Mouse (Mus musculus) thymus, postnatal 0 days (tissue): ENCODE measurements around the gene Hist1h1d. TPM values are rescaled to one million over a fixed set of nuclear protein-coding genes. Genes with fewer than 3 reads are reported as not detected.

Experiments
- DNase-seq: peaks from one replicate; pipeline ENCODE4 v3.0.0-alpha.2; 2015; ENCODE audit warnings: low spot score
- polyA plus RNA-seq: library from polyadenylated mRNA; unstranded; fragments of >200 nt; fragmentation: Nextera tagmentation; extraction: Ambion mirVana; gene quantifications from 2 replicates; pipeline ENCODE4 v1.2.1, GENCODE M21; 2015

Hist1h1d gene
- polyA plus RNA-seq = 1.1 and 1.3 TPM in 2 replicates

DNA sequence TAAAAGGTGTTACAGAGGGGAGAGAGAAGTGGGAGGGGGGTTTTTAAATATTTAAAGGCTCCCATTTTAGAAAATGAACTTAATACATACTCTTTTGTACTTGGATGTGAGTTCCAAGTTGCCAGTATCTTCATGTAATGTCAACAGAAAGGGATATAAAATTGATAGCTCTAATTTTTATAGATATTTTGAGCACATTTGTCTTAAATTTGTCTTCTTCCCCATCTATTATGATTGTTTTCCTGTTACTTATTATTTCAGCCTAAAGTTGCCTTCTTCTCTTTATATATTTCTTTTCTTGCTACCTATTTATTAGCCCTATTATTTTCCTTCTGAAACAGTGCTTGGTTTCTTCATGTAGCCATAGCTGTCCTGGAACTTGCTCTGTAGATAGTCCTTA, at the start of gene Hist1h1d:
Hist1h1d (plus strand) TSS at position 301 of the 400 bp plus-strand sequence.
- DNase-seq = no peak

DNA sequence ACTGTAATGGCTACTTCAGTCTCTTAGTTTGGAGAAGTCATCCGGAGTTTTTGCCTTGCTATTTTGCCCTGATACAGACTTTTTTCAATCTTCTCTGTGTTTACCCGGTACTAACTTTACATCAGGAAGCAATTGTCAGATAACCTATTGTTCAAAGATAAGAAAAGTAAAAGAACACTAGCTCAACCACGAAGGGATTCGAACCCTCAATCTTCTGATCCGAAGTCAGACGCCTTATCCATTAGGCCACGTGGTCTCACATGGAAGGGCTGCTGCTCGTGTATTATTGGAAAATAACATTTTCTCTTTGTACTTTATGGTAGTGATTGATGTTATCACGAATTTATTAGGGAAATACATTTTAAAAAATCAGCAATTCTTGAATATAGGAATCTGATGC, 49.3 kb upstream of the Hist1h1d start:
- DNase-seq = peak; percentile 82

DNA sequence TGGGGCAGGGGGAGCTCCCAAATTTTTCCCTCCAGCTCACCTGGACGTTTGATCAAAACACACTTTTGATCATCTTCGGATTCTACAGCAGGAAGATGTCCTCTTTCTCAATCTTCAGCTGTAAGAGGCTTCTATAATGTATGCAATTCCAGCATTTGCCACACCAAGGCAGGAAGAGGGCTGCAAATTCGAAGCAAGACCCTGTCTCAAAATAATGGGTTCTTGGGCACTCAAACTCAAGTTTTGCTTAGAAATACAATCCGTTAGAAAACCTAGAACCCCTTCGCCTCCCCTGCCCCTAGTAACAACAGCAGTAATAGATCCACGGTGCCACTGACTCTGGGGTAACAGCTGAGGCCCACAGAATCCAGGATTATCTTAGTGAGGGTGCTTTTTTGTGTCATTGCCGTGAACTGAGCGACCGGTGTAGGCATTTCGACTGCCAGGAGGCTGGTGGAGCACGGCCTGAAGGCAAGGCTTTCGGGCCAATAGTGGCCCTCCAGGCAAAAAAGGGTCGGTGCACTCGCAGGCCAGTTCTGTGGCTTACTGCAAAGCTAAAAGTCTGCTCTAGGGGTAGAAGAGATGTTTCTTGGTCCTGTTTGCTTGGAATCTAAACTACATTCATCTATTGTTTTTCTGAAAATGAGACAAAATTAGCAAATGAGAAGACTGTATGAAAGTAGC, 47.3 kb upstream of the Hist1h1d start:
- peak; percentile 43 for DNase-seq

DNA sequence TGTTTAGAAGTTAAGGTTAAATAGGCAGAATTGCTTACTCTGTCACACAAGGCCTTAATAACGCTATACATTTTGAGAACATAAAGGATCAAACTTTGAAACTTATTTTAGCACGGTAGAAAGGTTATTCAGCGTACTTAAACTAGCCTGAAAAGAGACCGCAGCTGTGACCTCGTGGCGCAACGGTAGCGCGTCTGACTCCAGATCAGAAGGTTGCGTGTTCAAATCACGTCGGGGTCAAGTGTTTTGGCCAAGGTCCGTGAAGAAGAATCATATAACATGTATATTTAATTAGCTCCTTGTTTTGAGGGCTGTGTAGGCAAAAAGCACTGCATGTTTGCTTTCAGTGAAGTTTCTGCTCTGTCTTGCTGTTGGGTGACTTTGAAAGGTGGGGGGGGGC, 46.7 kb upstream of the Hist1h1d start:
- DNase-seq = peak; percentile 85

DNA sequence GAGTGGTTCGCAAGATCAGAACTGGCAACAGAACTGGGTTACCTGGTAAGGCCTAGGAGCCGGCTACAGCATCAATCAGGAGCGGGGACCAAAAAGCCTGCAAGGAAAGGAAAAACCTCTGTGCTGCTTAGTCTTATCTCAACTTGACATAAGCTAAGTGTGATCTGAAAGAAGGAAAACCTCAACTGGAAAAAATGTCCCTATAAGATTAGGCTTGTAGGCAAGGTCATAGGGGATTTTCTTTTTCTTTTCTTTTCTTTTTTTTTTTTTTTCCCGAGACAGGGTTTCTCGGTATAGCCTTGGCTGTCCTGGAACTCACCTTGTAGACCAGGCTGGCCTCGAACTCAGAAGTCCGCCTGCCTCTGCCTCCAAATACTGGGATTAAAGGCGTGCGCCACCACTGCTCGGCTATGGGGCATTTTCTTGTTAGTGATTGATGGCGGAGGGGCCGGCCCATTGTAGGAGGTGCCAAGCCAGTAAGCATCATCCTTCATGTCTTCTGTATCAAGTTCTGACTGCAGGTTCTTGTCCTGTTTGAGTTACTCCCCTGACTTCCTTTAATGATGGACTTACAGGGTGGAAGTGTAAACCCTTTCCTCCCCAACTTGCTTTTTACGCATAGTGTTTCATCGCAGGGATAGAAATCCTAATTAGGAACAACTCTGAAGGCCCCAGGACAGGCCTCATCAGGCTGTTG, 46.1 kb upstream of the Hist1h1d start:
- no peak for DNase-seq

DNA sequence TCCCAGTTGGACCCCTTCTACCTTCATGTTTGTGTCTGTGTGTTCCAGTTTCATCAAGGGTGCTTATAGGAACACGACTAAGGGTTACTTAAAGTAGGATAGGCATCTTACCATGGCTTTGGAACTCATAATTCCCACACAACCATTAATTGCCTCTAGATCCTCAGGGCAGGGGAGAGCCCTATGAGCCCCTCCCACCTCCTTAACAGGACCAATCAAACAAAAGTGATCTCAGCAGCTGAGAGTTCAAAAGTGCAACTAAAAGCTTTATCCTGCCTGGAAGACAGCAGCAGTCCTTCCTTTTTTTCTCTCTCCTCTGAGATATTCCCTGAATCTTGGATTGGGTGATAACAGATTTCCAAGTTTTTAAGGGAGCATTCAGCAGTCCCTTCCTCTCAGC, 42.9 kb upstream of the Hist1h1d start:
- DNase-seq = no peak

DNA sequence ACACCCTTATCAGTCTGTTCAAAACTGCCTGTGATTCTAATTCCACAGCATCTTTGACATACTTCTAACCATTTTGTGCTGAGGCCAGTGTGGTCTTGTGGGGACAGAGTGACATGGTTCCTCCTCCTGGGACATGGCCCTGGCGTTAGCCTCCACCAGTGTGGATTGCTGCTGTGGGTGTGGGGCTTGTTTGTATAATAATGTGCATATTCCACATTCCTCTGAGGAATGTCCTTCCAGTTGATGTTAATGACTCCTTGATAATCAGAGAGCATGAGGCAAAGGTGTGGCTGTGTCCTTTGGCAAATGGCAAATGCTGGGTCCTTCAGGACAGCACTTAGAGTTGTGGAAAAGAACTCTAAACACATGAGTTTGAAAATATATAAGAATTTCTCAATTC, 39.5 kb upstream of the Hist1h1d start:
- no peak for DNase-seq

DNA sequence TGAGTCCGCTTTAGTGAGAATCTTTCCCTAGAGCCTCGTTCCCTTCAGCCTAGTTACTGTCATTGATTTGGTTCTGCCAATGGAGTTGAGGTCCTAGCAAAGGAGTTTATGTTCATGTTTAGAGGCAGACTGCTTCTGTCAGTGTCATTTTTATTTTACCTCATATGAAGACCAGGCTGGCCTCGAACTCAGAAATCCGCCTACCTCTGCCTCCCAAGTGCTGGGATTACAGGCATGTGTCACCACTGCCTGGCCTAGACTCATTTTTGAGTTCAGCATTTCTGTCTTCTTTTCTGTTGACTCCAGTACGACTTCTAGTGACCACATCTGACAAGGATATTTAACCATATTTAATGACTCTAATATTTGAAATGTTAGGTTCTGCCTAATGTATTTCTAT, 37.8 kb upstream of the Hist1h1d start:
- no peak for DNase-seq

DNA sequence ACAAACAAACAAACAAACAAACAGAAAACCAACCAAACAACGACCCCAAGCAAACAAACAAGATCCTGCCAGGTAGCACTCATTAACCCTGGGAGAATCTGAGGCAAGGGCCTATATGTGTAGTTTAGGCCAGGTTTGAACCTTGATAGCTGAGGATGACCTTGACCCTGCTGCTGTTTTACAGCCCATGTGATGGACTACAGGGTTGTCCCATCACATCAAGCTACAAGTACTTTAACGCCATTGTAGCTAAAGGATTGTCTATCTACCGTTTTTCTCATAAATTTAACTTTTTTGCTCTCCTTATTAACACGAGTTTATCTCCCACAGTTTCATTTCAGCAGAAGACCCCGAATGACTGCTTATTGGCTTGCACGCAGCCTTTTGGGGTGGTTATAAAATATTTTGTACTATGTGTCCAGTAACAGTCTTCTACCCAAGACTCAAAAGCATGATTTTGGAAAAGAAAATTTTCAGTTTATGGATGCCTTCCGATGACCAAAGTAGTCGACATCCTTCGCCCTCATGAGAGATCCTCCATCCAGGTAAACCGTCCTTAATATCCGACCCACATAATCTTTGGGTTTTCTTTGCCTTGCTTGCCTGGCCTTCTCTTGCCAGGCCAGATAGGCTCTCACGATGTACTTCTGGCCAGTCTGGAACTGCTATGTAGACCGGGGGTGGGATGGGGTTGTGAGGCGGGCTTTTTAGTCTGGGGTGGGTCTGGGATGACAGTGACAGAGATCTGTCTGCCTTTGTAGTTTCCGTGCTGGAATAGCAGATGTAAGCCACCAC, 37.0 kb upstream of the Hist1h1d start:
- peak; percentile 3 for DNase-seq

DNA sequence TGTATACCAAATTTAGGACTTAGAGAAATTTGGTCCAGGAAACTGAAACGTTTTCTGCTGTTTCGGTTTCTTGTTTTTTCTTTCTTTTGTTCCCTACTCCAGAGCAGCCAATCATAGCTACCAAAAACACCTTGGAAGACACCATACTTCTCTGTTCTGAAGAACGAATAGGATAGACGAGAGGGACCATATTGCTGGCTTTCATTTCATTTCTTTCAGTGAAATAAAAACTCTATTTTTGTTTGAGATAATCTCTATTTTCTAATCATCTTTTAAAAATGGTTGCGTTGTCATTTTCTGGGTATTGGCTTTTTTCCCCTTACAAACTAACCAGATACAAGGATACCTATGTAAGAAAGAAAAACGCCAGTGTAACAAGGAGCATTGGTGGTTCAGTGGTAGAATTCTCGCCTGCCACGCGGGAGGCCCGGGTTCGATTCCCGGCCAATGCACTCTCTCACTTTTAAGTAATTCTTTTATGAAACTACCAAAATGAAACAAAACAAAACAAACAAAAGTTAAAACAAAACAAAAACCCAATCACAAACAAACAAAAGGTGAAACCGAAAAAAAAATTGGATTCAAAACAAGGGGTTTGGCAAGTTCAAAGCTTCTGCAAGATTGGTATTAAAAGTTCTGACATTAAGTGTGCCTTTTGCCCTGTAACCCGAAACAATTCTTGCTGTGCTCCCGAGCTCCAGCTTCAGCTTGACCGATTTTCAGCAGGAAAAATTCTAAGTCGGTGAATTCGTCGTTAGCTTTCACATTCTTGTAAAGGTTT, 36.0 kb upstream of the Hist1h1d start:
- peak; percentile 90 for DNase-seq

DNA sequence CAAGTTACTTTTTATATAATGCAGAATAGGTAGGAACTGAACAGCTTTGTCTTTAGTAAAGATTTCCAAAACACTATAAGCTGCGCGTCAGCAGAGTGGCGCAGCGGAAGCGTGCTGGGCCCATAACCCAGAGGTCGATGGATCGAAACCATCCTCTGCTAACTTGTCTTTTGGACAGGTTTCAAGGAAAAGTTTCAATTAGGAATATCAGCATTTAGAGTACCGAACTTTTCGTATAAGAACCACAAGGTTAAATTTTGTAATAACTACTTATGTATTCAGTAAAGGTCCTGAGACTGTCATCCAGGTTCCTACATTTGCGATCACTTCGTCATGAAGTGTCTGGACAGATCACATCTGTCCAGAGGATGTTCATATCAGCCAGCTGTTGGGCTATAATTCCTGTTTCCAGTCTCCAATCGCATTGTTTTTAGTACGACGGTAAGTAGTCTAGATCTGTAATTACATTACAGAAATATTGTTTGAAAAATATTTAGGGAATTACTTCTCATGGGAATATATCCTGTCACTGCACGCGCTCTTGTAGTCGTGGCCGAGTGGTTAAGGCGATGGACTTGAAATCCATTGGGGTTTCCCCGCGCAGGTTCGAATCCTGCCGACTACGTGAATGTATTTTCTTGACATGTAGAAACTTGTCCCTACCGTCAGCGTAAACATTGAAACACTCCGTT, 35.3 kb upstream of the Hist1h1d start:
- peak; percentile 91 for DNase-seq

DNA sequence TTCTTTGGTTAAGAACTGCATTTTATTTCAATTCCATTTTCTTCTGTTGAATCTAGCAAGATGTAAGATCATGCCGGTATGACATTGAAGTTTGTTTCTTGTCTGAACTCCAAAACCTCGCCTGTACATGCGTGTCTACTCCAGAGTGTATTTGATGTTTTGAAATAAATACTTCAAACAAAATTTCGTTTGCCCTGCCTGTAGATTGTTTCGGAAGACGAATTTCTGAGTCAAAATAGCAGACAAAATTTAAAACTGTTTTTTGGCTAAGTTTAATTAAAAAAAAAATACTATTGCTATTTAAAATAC, 34.8 kb upstream of the Hist1h1d start:
- no peak for DNase-seq

DNA sequence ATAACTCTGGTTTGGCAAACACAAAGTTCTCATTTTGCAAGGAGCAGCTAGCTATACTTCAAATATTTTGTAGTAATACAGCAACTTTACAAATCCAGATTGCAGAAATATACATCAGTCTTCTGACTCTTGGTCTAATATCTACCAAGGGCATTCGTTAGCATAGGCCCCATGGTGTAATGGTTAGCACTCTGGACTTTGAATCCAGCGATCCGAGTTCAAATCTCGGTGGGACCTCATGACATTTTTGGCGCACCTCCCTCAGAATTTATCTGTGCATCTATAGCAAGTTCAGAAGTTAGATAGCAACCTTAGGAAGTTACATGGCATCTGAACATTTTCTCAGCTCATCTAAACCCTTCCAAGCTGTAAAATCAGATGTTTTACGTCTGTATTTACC, 34.2 kb upstream of the Hist1h1d start:
- peak; percentile 89 for DNase-seq

DNA sequence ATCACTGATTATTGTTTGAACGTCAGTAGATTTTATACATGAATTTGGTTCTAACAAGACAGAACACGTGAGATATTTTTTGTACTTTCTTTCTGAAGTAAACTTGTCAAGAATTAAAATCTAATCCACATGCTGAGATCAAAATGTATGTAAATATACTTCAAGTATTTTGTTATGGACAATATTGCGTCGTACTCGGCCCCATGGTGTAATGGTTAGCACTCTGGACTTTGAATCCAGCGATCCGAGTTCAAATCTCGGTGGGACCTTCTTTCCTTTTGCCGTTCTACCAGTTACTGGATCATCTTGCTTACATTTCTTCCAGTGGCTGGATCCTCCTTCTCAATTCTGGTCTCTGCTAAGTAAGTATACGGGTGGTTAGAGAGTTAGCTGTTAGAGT, 33.6 kb upstream of the Hist1h1d start:
- peak; percentile 86 for DNase-seq

DNA sequence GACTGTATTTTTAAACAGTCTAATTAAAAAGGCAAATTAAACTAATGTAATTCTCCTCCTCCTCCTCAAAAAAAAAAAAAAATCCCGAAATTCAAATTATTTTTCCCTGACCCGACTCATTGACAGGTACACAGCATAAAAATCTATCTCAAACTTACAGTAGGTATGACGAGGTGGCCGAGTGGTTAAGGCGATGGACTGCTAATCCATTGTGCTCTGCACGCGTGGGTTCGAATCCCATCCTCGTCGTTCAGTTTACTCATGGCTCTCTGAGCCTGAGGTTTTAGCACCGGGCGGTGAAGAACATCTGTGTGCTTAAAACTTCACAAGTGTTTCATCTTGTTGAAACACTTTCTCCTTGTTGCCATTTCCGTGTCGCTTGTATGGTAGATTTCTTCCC, 31.4 kb upstream of the Hist1h1d start:
- peak; percentile 92 for DNase-seq

DNA sequence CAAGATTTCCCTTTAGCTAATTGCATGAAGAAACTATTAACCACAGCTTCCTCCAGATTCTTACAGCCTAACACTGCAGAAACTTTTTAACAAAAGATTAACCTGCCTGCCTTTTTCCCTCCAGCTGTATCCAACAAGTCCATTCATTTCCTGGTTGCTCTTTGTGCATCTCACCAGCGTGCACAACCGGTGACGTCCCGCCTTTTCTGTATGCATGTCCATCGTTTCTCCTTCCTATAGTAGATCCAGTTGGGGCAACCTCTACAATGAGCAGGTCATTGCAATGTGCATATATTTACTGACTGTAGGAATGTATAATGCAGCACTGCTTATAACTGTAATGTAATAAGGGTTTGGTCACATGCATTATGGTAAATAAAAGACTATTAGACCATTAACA, 29.1 kb upstream of the Hist1h1d start:
- no peak for DNase-seq

DNA sequence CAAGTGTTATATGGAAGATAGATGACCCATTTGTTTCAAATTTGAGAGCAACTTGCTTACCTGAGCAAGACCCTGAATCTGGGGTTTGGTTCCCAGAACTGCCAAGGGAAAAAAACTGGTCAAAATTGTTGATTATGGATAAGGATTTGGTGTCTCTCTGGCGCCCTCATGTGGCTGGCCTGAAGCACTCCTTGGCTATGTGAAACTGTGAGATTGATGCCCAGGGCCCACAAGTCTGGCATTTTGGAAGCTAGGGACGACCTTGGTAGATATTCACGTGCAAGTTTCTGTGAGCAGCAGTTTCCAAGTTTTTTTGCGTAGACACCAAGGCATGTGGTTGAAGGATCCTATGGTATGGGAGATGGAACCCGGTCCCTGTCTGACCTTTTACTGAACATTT, 28.4 kb upstream of the Hist1h1d start:
- DNase-seq = peak; percentile 80

DNA sequence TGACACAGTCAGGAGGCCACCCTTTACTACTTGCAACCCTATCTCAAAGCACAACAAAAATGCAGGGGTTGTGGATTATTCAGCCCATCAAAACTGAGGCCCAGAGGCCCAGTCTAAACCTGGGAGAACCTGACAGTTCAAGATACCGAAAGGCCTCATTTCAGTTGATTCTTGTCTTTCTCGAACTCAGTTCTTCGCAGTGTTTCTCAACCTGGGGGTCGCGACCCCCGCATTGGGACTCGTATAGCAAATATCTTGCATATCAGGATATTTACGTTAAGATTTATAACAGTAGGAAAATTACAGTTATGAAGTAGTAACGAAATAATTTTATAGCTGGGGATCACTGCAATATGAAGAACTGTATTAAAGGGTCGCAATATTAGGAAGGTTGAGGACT, 27.2 kb upstream of the Hist1h1d start:
- no peak for DNase-seq

DNA sequence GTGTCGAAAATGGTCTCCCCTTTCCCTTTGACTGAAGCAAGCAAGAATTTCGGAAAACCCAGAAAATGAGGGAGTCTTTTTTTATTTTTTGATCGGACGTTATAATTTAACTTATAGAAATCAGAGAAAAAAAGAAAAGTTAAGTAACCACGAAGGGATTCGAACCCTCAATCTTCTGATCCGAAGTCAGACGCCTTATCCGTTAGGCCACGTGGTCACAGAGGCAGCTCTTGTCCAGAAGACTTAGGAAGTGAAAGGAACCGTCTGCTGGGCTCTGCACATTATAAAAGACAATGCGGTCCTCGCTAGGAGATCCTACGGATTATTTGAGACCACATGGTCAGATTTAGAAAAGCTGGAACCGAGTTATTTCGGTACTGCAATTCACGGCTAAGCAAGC, 26.8 kb upstream of the Hist1h1d start:
- DNase-seq = peak; percentile 95

DNA sequence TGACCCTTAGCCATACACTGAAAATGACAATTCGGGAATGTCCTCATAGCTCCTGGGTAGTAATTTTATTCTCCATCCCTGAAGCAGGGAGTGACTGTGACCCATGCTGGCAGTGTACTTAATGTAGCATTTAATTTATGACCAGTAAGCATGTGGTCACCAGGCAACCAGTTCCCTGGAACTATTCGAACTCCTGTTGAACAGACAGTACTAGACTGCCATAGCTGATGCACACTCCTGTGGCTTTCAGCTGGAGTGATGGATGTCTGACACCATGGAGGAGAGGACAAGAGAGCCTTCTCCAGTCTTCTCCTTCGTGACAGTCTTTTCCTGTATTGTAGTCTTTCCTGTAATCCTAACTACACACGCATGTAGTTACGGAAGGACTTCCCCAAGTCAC, 24.1 kb upstream of the Hist1h1d start:
- no peak for DNase-seq
